Mouse (Mus musculus) embryonic facial prominence, embryonic 11.5 days (tissue): Measurements from ENCODE around the gene Adamts8. TPM values are rescaled to one million over a fixed set of nuclear protein-coding genes. Genes with fewer than 3 reads are reported as not detected.

Experiments
- ATAC-seq: fragments of 200-750 bp; cut with Nextera tagmentation; replicated peaks from 2 replicates; pipeline ENCODE4 v1.8.0; 2017; ENCODE audit warnings: low read depth; ENCODE audit not compliant: insufficient number of reproducible peaks, low FRiP score, low TSS enrichment
- DNase-seq: peaks from one replicate; pipeline ENCODE4 v3.0.0-alpha.2; 2015; ENCODE audit warnings: low spot score
- H3K27ac ChIP-seq: fragments of 300-500 bp; sonication (generic); replicated peaks from 2 replicates; pipeline ENCODE4 v1.5.1; 2014; ENCODE audit warnings: mild to moderate bottlenecking, low read depth, low read length, control low read depth
- H3K27me3 ChIP-seq: fragments of 300-500 bp; sonication (generic); 2 replicates; pipeline ENCODE4 v1.6.1; 2014; ENCODE audit warnings: mild to moderate bottlenecking, low read length, moderate library complexity, mixed read lengths; ENCODE audit not compliant: control insufficient read depth, insufficient read depth
- H3K36me3 ChIP-seq: fragments of 300-500 bp; sonication (generic); replicated peaks from 2 replicates; pipeline ENCODE4 v1.6.1; 2014; ENCODE audit warnings: low read depth, mild to moderate bottlenecking, low read length, moderate library complexity, mixed read lengths; ENCODE audit not compliant: control insufficient read depth, insufficient read depth
- H3K4me1 ChIP-seq: fragments of 300-500 bp; sonication (generic); 2 replicates; pipeline ENCODE4 v1.6.1; 2014; ENCODE audit warnings: low read length, mixed read lengths; ENCODE audit not compliant: control insufficient read depth, insufficient read depth
- H3K4me2 ChIP-seq: fragments of 300-500 bp; sonication (generic); 2 replicates; pipeline ENCODE4 v1.6.1; 2014; ENCODE audit warnings: low read depth, mild to moderate bottlenecking, control low read depth, low read length, moderate library complexity
- H3K4me3 ChIP-seq: fragments of 300-500 bp; sonication (generic); 2 replicates; pipeline ENCODE4 v1.5.1; 2014; ENCODE audit warnings: low read depth, low read length, control low read depth
- H3K9ac ChIP-seq: fragments of 300-500 bp; sonication (generic); replicated peaks from 2 replicates; pipeline ENCODE4 v1.6.1; 2014; ENCODE audit warnings: mild to moderate bottlenecking, control low read depth, low read length
- H3K9me3 ChIP-seq: fragments of 300-500 bp; sonication (generic); replicated peaks from 2 replicates; pipeline ENCODE4 v1.6.1; 2016; ENCODE audit warnings: mild to moderate bottlenecking, low read length, inconsistent platforms, mixed read lengths; ENCODE audit not compliant: control insufficient read depth
- WGBS: fragments of 180-500 bp; shearing (Covaris S2); extraction: QIAGEN DNeasy Blood & Tissue Kit; methylation state at CpG from one replicate; pipeline ENCODE4 v1.1.7; 2014; 5-methylcytosine and 5-hydroxymethylcytosine counted together
- polyA plus RNA-seq: library from polyadenylated mRNA; unstranded; fragments of >200 nt; fragmentation: Nextera tagmentation; extraction: Ambion mirVana; gene quantifications from 2 replicates; pipeline ENCODE4 v1.2.1, GENCODE M21; 2014

Adamts8 gene
- polyA plus RNA-seq, 1 experiment from 2014 or later, result 0.59 TPM

DNA sequence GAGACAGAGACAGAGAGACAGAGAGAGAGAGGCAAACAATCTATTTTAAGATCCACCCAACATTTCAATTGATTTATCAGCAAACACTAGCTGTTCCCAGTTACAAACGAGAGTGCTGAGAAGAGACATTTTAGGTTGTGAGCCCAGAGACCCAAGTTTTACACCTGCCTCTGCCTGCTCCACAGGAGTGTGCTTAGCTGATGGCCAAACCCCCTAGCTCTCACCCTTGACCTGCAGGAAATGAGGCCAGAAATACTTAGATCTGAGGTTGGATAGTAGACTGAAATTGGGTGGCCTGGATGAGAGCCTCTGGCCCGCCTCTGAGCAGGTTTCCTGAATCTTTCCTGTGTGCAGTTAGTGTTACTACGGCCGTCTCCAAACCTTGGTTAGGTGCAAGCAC, 35.9 kb upstream of the Adamts8 start:
- Histone ChIP-seq H3K9ac (no peak overlapping the region), H3K9me3 (no peaks in the 10 kb centered on the region), H3K27ac (no peak overlapping the region), H3K4me2 (no peak overlapping the region), H3K4me1 (no peaks in the 10 kb centered on the region), H3K4me3 (no peak overlapping the region), H3K27me3 (no peaks in the 10 kb centered on the region), H3K36me3 (no peaks in the 10 kb centered on the region; the same call in 1 of the 2 replicates)
- 85% methylated on average over 4 of the region's 4 CpGs for WGBS
- DNase-seq (no peak), ATAC-seq (no peak)

DNA sequence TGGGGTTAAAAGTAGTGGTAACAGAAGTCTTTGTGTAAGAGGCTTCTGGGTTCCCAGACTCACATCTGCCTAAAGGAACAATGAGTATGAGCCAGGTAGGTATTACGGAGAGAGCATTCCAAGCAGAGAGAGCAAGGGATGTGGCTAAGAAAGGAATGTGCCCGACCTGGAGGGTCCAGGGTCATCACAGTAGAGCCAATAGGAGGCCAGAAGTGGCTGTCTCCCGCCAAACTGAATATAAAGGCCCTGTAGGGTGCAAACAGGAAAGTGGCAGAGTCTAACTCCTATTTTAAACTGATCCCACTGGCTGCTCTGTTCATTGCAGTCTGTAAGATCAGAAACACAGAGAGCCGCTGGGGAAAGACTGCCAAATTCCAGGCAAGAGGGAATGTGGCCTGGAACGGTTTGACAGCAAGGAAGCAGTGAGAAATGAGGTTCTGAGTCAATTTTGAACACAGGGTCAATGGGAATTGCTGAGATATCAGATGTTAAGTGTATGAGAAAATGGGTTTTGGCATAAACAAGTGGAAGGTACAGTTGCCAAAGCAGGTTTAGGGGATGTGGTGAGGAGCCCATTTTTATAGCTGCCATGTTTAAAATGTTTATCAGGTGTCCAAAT, 34.6 kb upstream of the Adamts8 start:
- no peak for DNase-seq
- 56% methylated on average over 5 of the region's 5 CpGs for WGBS
- Histone ChIP-seq H3K27me3 (no peaks in the 10 kb centered on the region), H3K36me3 (no peaks in the 10 kb centered on the region), H3K4me3 (no peak overlapping the region), H3K4me1 (no peaks in the 10 kb centered on the region), H3K4me2 (no peak overlapping the region), H3K9me3 (no peaks in the 10 kb centered on the region), H3K27ac (no peak overlapping the region), H3K9ac (no peak overlapping the region)
- no peak for ATAC-seq

DNA sequence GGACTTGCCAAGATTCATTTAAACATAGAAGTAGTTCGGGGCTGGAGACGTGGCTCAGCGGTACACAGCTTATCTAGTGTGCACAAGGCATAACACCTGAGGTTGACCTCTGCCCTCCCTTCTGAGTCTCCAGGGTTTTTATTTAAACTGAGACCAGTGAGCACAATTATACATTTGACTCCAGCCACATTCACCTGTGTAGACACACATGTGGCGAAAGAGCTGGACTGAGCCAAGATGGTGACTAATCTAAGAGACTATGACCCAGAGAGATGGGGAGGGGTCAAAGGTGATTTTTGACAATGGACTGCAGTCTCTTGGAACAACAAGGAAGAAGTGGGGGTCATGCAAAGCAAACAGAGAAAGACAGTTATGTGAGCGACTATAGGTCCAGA, 34.1 kb upstream of the Adamts8 start:
- H3K27ac ChIP-seq, result no peak overlapping the region
- ATAC-seq (no peak), DNase-seq (no peak)
- H3K9me3 ChIP-seq, result no peaks in the 10 kb centered on the region
- WGBS, result 83% methylated on average over 5 of the region's 5 CpGs
- H3K9ac ChIP-seq, result no peak overlapping the region
- H3K4me1 ChIP-seq, result no peaks in the 10 kb centered on the region
- no peaks in the 10 kb centered on the region for H3K27me3 ChIP-seq
- H3K36me3 ChIP-seq, result no peaks in the 10 kb centered on the region
- H3K4me2 ChIP-seq, result no peak overlapping the region
- H3K4me3 ChIP-seq, result no peak overlapping the region

DNA sequence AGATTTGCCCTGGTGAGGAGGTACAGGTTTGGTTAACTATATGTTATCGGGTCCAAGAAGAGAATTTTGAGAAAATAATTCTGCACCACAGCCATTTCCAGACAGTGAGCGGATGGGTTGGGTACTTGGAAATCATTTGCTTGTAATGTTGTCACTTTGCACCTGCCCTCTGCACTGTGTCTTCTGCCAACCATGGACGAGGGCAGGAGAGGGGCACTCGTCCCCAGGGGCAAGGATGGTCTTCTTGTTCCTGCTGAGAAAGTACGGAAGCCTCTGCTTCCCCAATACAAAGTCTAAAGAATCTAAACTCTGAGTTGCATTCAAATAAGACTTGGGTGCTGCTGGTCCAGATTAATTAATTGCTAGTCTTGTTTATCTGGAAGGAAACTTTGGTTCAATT, 33.4 kb upstream of the Adamts8 start:
- Histone ChIP-seq H3K4me1 (no peaks in the 10 kb centered on the region), H3K27ac (no peak overlapping the region), H3K9me3 (no peaks in the 10 kb centered on the region), H3K4me2 (no peak overlapping the region), H3K36me3 (no peaks in the 10 kb centered on the region), H3K27me3 (no peaks in the 10 kb centered on the region), H3K9ac (no peak overlapping the region), H3K4me3 (no peak overlapping the region)
- DNase-seq, result no peak
- 80% methylated on average over 5 of the region's 5 CpGs for WGBS
- ATAC-seq, result no peak

DNA sequence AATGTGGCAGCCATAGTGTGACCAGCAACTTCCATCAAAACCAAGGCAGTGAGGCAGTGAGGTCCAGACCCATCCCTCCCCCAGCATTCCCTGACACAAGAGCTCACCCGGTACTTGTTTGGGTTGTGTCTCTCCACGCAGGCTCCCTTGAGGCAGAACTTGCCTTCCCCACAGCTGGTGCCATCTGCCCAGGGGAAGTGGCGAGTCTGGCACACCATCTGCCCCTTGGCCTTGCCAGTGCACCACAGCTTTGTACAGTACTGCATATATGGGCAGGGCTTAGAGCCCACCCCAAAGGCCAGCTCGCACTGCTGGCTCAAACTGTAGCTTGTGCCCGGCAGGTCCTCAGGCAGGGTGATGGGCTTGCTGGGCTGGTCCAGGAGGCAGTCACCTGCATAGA, 31.9 kb upstream of the Adamts8 start:
- H3K9me3 ChIP-seq, result no peaks in the 10 kb centered on the region
- ATAC-seq (no peak), DNase-seq (no peak)
- no peak overlapping the region for H3K27ac ChIP-seq
- H3K4me1 ChIP-seq, result no peaks in the 10 kb centered on the region
- H3K27me3 ChIP-seq, result no peaks in the 10 kb centered on the region
- no peak overlapping the region for H3K4me2 ChIP-seq
- no peak overlapping the region for H3K4me3 ChIP-seq
- 87% methylated on average over 5 of the region's 5 CpGs for WGBS
- H3K9ac ChIP-seq, result no peak overlapping the region
- no peaks in the 10 kb centered on the region for H3K36me3 ChIP-seq

DNA sequence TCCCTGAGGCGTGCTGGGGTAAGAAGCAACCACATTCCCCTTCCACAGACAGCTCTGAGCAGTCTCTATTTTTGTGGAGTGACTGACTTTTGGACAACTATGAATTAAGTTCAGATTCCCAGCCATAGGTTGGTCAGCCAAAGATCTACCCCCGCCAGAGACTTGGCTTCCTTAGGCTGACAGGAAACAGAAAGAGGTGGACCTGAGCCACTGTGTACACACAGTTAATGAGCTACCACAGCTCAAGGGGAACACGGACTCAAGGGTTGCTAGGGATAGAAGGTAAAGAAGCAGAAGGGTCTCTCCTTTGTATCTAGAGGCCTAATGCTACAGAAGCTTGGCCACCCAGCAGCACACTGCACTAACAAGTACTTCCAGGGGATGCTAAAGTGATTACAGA, 30.2 kb upstream of the Adamts8 start:
- H3K9ac ChIP-seq, result no peak overlapping the region
- H3K9me3 ChIP-seq, result no peaks in the 10 kb centered on the region
- H3K4me2 ChIP-seq, result no peak overlapping the region
- H3K36me3 ChIP-seq, result no peaks in the 10 kb centered on the region
- H3K27me3 ChIP-seq, result no peaks in the 10 kb centered on the region
- ATAC-seq (no peak), DNase-seq (no peak)
- WGBS, result 77% methylated on average over 3 of the region's 3 CpGs
- H3K4me3 ChIP-seq, result no peak overlapping the region
- H3K4me1 ChIP-seq, result no peaks in the 10 kb centered on the region
- H3K27ac ChIP-seq, result no peak overlapping the region

DNA sequence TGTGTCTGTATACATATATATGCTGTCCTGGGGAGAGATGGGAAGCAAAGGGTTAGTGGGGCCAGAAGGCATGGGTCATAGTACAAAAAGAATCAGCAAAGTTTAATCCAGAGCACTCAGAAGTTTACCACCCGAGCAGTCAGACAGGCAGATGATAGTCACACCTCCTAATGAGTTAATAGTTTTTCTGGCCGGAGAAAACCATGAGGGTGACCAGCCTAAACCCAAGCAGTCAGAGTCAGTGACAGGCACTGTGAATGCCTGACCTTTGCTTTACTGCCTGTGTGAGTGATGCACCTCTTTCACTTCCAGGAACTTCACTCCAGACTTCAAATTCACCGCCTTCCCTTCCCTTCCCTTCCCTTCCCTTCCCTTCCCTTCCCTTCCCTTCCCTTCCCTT, 28.9 kb upstream of the Adamts8 start:
- Histone ChIP-seq H3K27ac (no peak overlapping the region), H3K4me2 (no peak overlapping the region), H3K9me3 (no peaks in the 10 kb centered on the region), H3K4me3 (no peak overlapping the region), H3K27me3 (no peaks in the 10 kb centered on the region), H3K4me1 (no peaks in the 10 kb centered on the region), H3K9ac (no peak overlapping the region), H3K36me3 (no peaks in the 10 kb centered on the region)
- 75% methylated on average over 3 of the region's 3 CpGs for WGBS
- no peak for DNase-seq
- ATAC-seq, result no peak

DNA sequence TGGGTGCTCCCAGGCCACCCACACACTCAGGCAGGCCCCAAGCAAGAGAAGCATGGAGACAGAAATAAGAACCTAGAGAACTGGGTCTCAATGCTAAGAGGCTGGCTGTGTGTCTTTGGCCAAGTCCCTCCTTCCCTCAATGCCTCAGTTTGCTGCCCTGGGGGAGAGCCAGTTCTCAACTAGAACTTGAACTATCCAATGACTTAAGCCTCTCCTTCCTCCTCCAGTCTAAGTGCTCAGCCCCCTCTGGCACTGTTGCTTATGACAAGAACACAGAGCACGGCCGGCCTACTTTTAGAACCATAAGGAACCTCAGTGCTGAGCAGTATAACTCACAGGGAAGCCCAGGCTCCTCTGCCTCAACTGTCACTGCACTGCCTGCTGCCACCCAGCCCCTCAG, 28.1 kb upstream of the Adamts8 start:
- Histone ChIP-seq H3K9ac (no peak overlapping the region), H3K4me2 (no peak overlapping the region), H3K36me3 (no peaks in the 10 kb centered on the region), H3K4me3 (no peak overlapping the region), H3K27ac (no peak overlapping the region), H3K9me3 (no peaks in the 10 kb centered on the region), H3K4me1 (no peaks in the 10 kb centered on the region), H3K27me3 (no peaks in the 10 kb centered on the region)
- DNase-seq, result no peak
- WGBS, result 95% methylated on average over 2 of the region's 2 CpGs
- no peak for ATAC-seq
